Mouse (Mus musculus) CH12.LX (cell line): Measurements from ENCODE around the gene Gm9821. TPM values are rescaled to one million over a fixed set of nuclear protein-coding genes. Genes with fewer than 3 reads are reported as not detected.

Experiments used
- DNase-seq: peaks from one replicate; pipeline ENCODE4 v3.0.0-alpha.2; 2013; ENCODE audit errors: extremely low read depth
- H3K27ac ChIP-seq: 2 replicates; pipeline ENCODE4 v1.5.1; 2012; ENCODE audit warnings: low read depth, mild to moderate bottlenecking, control low read depth, moderate library complexity; ENCODE audit not compliant: insufficient read depth
- H3K27me3 ChIP-seq: replicated peaks from 2 replicates; pipeline ENCODE3; 2012; ENCODE audit warnings: inconsistent platforms
- H3K36me3 ChIP-seq, 2 experiments: replicated peaks in 1 of 2; 2 replicates each; pipeline versions ENCODE3 to v1.6.1; 2012; ENCODE audit warnings: inconsistent platforms in 1 of 2, low read length in 1 of 2, mild to moderate bottlenecking in 1 of 2, mixed read lengths in 1 of 2, moderate library complexity in 1 of 2; ENCODE audit not compliant: control insufficient read depth in 1 of 2, insufficient read depth in 1 of 2
- H3K4me1 ChIP-seq, 2 experiments: 2 replicates each; pipeline ENCODE4 v1.6.1; 2012; ENCODE audit warnings: inconsistent platforms in 1 of 2, moderate library complexity in 1 of 2; ENCODE audit not compliant: insufficient read depth in 2 of 2, control insufficient read depth in 1 of 2
- H3K4me2 ChIP-seq: 2 replicates; pipeline ENCODE4 v1.6.1; 2012; ENCODE audit warnings: low read depth, mild to moderate bottlenecking, control low read depth; ENCODE audit not compliant: poor library complexity, insufficient read depth, severe bottlenecking
- H3K4me3 ChIP-seq, 3 experiments: fragments of 150-350 bp in 1 of 3; sonication (generic) in 1 of 3; replicated peaks in 1 of 3; 2 replicates each; pipeline versions ENCODE3 to v1.5.1; 2011 to 2012; ENCODE audit warnings: low read depth in 2 of 3, low read length in 2 of 3, mild to moderate bottlenecking in 2 of 3, moderate library complexity in 2 of 3, control low read depth in 1 of 3, improper control_type of control experiment in 1 of 3, inconsistent platforms in 1 of 3, mixed read lengths in 1 of 3; ENCODE audit not compliant: poor library complexity in 1 of 3
- H3K79me2 ChIP-seq: replicated peaks from 2 replicates; pipeline ENCODE4 v1.6.1; 2012; ENCODE audit warnings: mild to moderate bottlenecking, moderate library complexity; ENCODE audit not compliant: control insufficient read depth, poor library complexity, insufficient read depth, severe bottlenecking; ENCODE audit errors: extremely low read depth
- H3K9ac ChIP-seq: 2 replicates; pipeline ENCODE4 v1.6.1; 2012; ENCODE audit warnings: low read depth, mild to moderate bottlenecking, control low read depth, moderate library complexity; ENCODE audit not compliant: insufficient read depth
- H3K9me3 ChIP-seq: replicated peaks from 2 replicates; pipeline ENCODE3; 2012; ENCODE audit warnings: low read length, inconsistent platforms, mixed read lengths
- BHLHE40 ChIP-seq: IDR thresholded peaks from 2 replicates; pipeline ENCODE4 v1.6.1; 2011; ENCODE audit warnings: mild to moderate bottlenecking, low read depth, low read length, improper control_type of control experiment
- CTCF ChIP-seq, 2 experiments: IDR thresholded peaks in 1 of 2; conservative IDR thresholded peaks in 1 of 2; 2 replicates each; pipeline ENCODE4 v1.5.1; 2011 to 2012; ENCODE audit warnings: low read depth in 2 of 2, low read length in 2 of 2, improper control_type of control experiment in 1 of 2, inconsistent platforms in 1 of 2, mild to moderate bottlenecking in 1 of 2, moderate library complexity in 1 of 2
- ELF1 ChIP-seq: IDR thresholded peaks from 2 replicates; pipeline ENCODE4 v1.6.1; 2014; ENCODE audit warnings: low read depth, mild to moderate bottlenecking, inconsistent platforms, low read length, improper control_type of control experiment
- EP300 ChIP-seq: IDR thresholded peaks from 2 replicates; pipeline ENCODE4 v1.6.1; 2011; ENCODE audit warnings: low read length, improper control_type of control experiment
- ETS1 ChIP-seq: conservative IDR thresholded peaks from 2 replicates; pipeline ENCODE4 v1.6.1; 2012; ENCODE audit warnings: low read depth, mild to moderate bottlenecking, inconsistent platforms, low read length, improper control_type of control experiment, moderate library complexity
- HCFC1 ChIP-seq: IDR thresholded peaks from 2 replicates; pipeline ENCODE4 v1.6.1; 2012; ENCODE audit warnings: low read depth, mild to moderate bottlenecking, inconsistent platforms, low read length, improper control_type of control experiment
- IRF4 ChIP-seq: IDR thresholded peaks from 2 replicates; pipeline ENCODE4 v1.6.1; 2014; ENCODE audit warnings: low read depth, mild to moderate bottlenecking, inconsistent platforms, low read length, improper control_type of control experiment
- KAT2A ChIP-seq: IDR thresholded peaks from 2 replicates; pipeline ENCODE4 v1.6.1; 2012; ENCODE audit warnings: low read length, improper control_type of control experiment, inconsistent platforms; ENCODE audit not compliant: insufficient replicate concordance
- MAX ChIP-seq: IDR thresholded peaks from 2 replicates; pipeline ENCODE4 v1.6.1; 2011; ENCODE audit warnings: low read length, improper control_type of control experiment
- MAZ ChIP-seq: IDR thresholded peaks from 2 replicates; pipeline ENCODE4 v1.6.1; 2012; ENCODE audit warnings: low read depth, mild to moderate bottlenecking, inconsistent platforms, low read length, improper control_type of control experiment, moderate library complexity
- MEF2A ChIP-seq: IDR thresholded peaks from 2 replicates; pipeline ENCODE4 v1.6.1; 2014; ENCODE audit warnings: low read depth, mild to moderate bottlenecking, inconsistent platforms, low read length, improper control_type of control experiment, borderline replicate concordance
- MXI1 ChIP-seq: IDR thresholded peaks from 2 replicates; pipeline ENCODE4 v1.6.1; 2011; ENCODE audit warnings: mild to moderate bottlenecking, low read depth, low read length, improper control_type of control experiment
- MYC ChIP-seq: IDR thresholded peaks from 2 replicates; pipeline ENCODE4 v1.6.1; 2011; ENCODE audit warnings: low read depth, mild to moderate bottlenecking, improper control_type of control experiment, low read length
- NELFE ChIP-seq: IDR thresholded peaks from 2 replicates; pipeline ENCODE4 v1.6.1; 2011; ENCODE audit warnings: low read depth, low read length, improper control_type of control experiment
- NRF1 ChIP-seq: IDR thresholded peaks from 2 replicates; pipeline ENCODE4 v1.6.1; 2014; ENCODE audit warnings: low read depth, mild to moderate bottlenecking, inconsistent platforms, low read length, improper control_type of control experiment, moderate library complexity
- PAX5 ChIP-seq: IDR thresholded peaks from 2 replicates; pipeline ENCODE4 v1.6.1; 2012; ENCODE audit warnings: low read length, inconsistent platforms, mixed read lengths
- POLR2A ChIP-seq: IDR thresholded peaks from 2 replicates; pipeline ENCODE4 v1.6.1; 2011; ENCODE audit warnings: low read depth, mild to moderate bottlenecking, improper control_type of control experiment, low read length
- POLR2AphosphoS2 ChIP-seq: IDR thresholded peaks from 2 replicates; pipeline ENCODE4 v1.6.1; 2011; ENCODE audit warnings: low read depth, low read length, improper control_type of control experiment
- RAD21 ChIP-seq: IDR thresholded peaks from 2 replicates; pipeline ENCODE4 v1.6.1; 2011; ENCODE audit warnings: low read depth, mild to moderate bottlenecking, low read length, improper control_type of control experiment, moderate library complexity
- RCOR1 ChIP-seq: conservative IDR thresholded peaks from 2 replicates; pipeline ENCODE4 v1.6.1; 2012; ENCODE audit warnings: low read depth, mild to moderate bottlenecking, inconsistent platforms, low read length, improper control_type of control experiment
- SIN3A ChIP-seq: IDR thresholded peaks from 2 replicates; pipeline ENCODE4 v1.6.1; 2012; ENCODE audit warnings: low read length, improper control_type of control experiment, inconsistent platforms
- SMC3 ChIP-seq: IDR thresholded peaks from 2 replicates; pipeline ENCODE4 v1.6.1; 2011; ENCODE audit warnings: low read depth, low read length, improper control_type of control experiment
- TBP ChIP-seq: conservative IDR thresholded peaks from 2 replicates; pipeline ENCODE4 v1.6.1; 2011; ENCODE audit warnings: low read depth, low read length, improper control_type of control experiment
- TCF12 ChIP-seq: IDR thresholded peaks from 2 replicates; pipeline ENCODE4 v1.6.1; 2014; ENCODE audit warnings: low read depth, mild to moderate bottlenecking, inconsistent platforms, low read length, improper control_type of control experiment
- USF2 ChIP-seq: conservative IDR thresholded peaks from 2 replicates; pipeline ENCODE4 v1.6.1; 2011; ENCODE audit warnings: low read depth, low read length, improper control_type of control experiment
- ZC3H11A ChIP-seq: IDR thresholded peaks from 2 replicates; pipeline ENCODE4 v1.6.1; 2012; ENCODE audit warnings: low read depth, mild to moderate bottlenecking, inconsistent platforms, low read length, improper control_type of control experiment
- ZKSCAN1 ChIP-seq: IDR thresholded peaks from 2 replicates; pipeline ENCODE4 v1.6.1; 2012; ENCODE audit warnings: low read depth, inconsistent platforms, low read length, improper control_type of control experiment, borderline replicate concordance
- ZMIZ1 ChIP-seq: IDR thresholded peaks from 2 replicates; pipeline ENCODE4 v1.6.1; 2012; ENCODE audit warnings: low read depth, mild to moderate bottlenecking, inconsistent platforms, low read length, improper control_type of control experiment
- ZNF384 ChIP-seq: IDR thresholded peaks from 2 replicates; pipeline ENCODE4 v1.6.1; 2012; ENCODE audit warnings: low read depth, low read length, improper control_type of control experiment, inconsistent platforms
- dilution Hi-C: fragments of 300-500 bp; cut with MboI; formaldehyde crosslinking; loops from 2 replicates; pipeline ENCODE4 v1.14.3; 2020; ENCODE audit warnings: low sequenced_read_pairs; ENCODE audit not compliant: extremely low pct_unique_long_range_greater_than_20kb, extremely low pct_ligation_motif_present
- in situ Hi-C: fragments of 300-500 bp; cut with MboI; formaldehyde crosslinking; loops from 3 replicates; pipeline ENCODE4 v1.14.3; 2019; ENCODE audit warnings: low sequenced_read_pairs, low pct_ligation_motif_present, low pct_unique_long_range_greater_than_20kb, mixed read lengths
- polyA plus RNA-seq: library from polyadenylated mRNA; unstranded; fragments of >175 nt; gene quantifications from 2 replicates; pipeline ENCODE4 v1.2.1, GENCODE M21; 2012; ENCODE audit warnings: low read depth; ENCODE audit not compliant: insufficient read length
- total RNA-seq, 2 experiments: library from RNA; depleted of rRNA; stranded (reverse); fragments of 300-350 nt in 1 of 2; fragments of >200 nt in 1 of 2; gene quantifications; 2 replicates each; pipeline ENCODE4 v1.2.3; 2012 to 2014

Gene Gm9821
- total and polyA plus RNA-seq, 3 experiments = 0.25 to 3.8 TPM; not detected in 1

DNA sequence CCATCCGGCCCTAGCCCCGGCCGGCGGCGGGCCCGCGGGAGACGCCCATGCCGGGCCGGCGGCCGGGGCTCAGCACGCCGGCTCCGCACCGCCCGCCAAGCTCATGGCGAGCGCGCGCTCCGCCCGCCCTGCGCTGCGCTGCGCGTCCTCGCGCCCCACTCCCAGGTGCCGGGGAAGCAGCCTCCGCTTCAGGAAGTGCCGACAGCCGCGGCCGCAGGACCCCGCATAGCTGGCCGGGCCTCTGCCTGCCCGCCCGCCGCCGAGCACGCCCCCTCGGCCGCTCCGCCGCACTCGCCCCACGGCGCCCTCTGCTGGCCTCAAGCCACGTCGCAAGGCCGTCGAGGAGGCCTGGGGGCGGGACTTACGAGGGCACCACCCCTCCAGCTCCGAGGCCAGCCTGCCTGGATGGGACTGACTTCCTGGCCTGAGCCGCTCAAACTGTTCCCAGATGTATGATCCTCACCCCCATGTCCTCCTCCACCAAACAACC lies 18.0 kb downstream of the Gm9821 start:
- dilution Hi-C loops (no loop called here), in situ Hi-C loops (no loop called here)
- H3K4me1 ChIP-seq = peaks cover 13 to 64% of the 10 kb centered on the region in 2 experiments
- peaks cover 11% of the 10 kb centered on the region for H3K27me3 ChIP-seq
- H3K79me2 ChIP-seq = peaks cover 28% of the 10 kb centered on the region
- H3K9me3 ChIP-seq = no peaks in the 10 kb centered on the region
- peaks cover 0 to 28% of the 10 kb centered on the region in 2 experiments for H3K36me3 ChIP-seq
- H3K4me2 ChIP-seq = peak overlapping the region; percentile 83
- peak overlapping the region; percentile 84 for H3K9ac ChIP-seq
- TF ChIP-seq ZMIZ1 = peak; percentile 77
- TF ChIP-seq TCF12 = peak; percentile 76
- TF ChIP-seq POLR2AphosphoS2 = no peak
- no peak for TF ChIP-seq ZC3H11A
- no peak for TF ChIP-seq ZNF384
- TF ChIP-seq SMC3 = peak; percentile 69
- TF ChIP-seq SIN3A = no peak; the same call in 1 of the 2 replicates
- peak; percentile 70 for TF ChIP-seq IRF4
- TF ChIP-seq TBP = 0 out of 2 replicates have a peak, but pooled peaks have one; percentile 24
- TF ChIP-seq USF2 = no peak
- TF ChIP-seq POLR2A = peak; percentile 78
- 0 out of 2 replicates have a peak, but pooled peaks have one; percentile 7 for TF ChIP-seq ETS1
- no peak for TF ChIP-seq PAX5
- TF ChIP-seq CTCF (conservative IDR thresholded peaks at IDR 0.05 in 1 of 2, IDR thresholded peaks at IDR 0.05 in 1 of 2; ENCODE audit: low read depth in 2 of 2, low read length in 2 of 2) = peak in 1 of 2 experiments; percentile 92; a peak in 2 of 4 replicates
- no peak for TF ChIP-seq EP300
- TF ChIP-seq HCFC1 = peak; percentile 61
- TF ChIP-seq MAX = peak; percentile 80
- no peak for TF ChIP-seq RCOR1
- TF ChIP-seq BHLHE40 = 0 out of 2 replicates have a peak, but pooled peaks have one; percentile 21
- TF ChIP-seq RAD21 = peak; percentile 35
- 0 out of 2 replicates have a peak, but pooled peaks have one; percentile 41 for TF ChIP-seq MAZ
- TF ChIP-seq MEF2A = peak; percentile 76
- TF ChIP-seq MXI1 = peak; percentile 72; the same call in 1 of the 2 replicates
- no peak for TF ChIP-seq ZKSCAN1
- TF ChIP-seq MYC = 0 out of 2 replicates have a peak, but pooled peaks have one; percentile 37
- peak; percentile 96 for TF ChIP-seq ELF1
- TF ChIP-seq NELFE = peak; percentile 22; the same call in 1 of the 2 replicates
- TF ChIP-seq NRF1 = peak; percentile 63
- 0 out of 2 replicates have a peak, but pooled peaks have one; percentile 40 for TF ChIP-seq KAT2A
- TF ChIP-seq, all 38 proteins: peak for 20
- Histone ChIP-seq H3K4me3 (peak overlapping the region; percentile 72 to 91 (median 84)), H3K27ac (no peak overlapping the region)
- DNase-seq = peak; percentile 86
